Mouse (Mus musculus) heart, embryonic 15.5 days (tissue): ENCODE measurements around the gene Smarcc1. TPM values are rescaled to one million over a fixed set of nuclear protein-coding genes. Genes with fewer than 3 reads are reported as not detected.

ENCODE experiments used
- ATAC-seq: fragments of 200-750 bp; cut with Nextera tagmentation; replicated peaks from 2 replicates; pipeline ENCODE4 v1.8.0; 2017; ENCODE audit warnings: low read depth, moderate TSS enrichment; ENCODE audit not compliant: insufficient number of reproducible peaks, insufficient read depth, low FRiP score
- H3K27ac ChIP-seq: fragments of 300-500 bp; sonication (generic); 2 replicates; pipeline ENCODE4 v1.5.1; 2015; ENCODE audit warnings: mild to moderate bottlenecking, inconsistent platforms
- H3K27me3 ChIP-seq: fragments of 300-500 bp; sonication (generic); 2 replicates; pipeline ENCODE4 v1.6.1; 2015; ENCODE audit warnings: inconsistent platforms
- H3K36me3 ChIP-seq: fragments of 300-500 bp; sonication (generic); 2 replicates; pipeline ENCODE4 v1.6.1; 2015; ENCODE audit warnings: mild to moderate bottlenecking, inconsistent platforms
- H3K4me1 ChIP-seq: fragments of 300-500 bp; sonication (generic); replicated peaks from 2 replicates; pipeline ENCODE4 v1.6.1; 2015; ENCODE audit warnings: inconsistent platforms
- H3K4me2 ChIP-seq: fragments of 300-500 bp; sonication (generic); 2 replicates; pipeline ENCODE4 v1.6.1; 2015; ENCODE audit warnings: inconsistent platforms, mild to moderate bottlenecking, moderate library complexity
- H3K4me3 ChIP-seq: fragments of 300-500 bp; sonication (generic); 2 replicates; pipeline ENCODE4 v1.5.1; 2015; ENCODE audit warnings: mild to moderate bottlenecking, inconsistent platforms
- H3K9ac ChIP-seq: fragments of 300-500 bp; sonication (generic); 2 replicates; pipeline ENCODE4 v1.6.1; 2015; ENCODE audit warnings: mild to moderate bottlenecking, inconsistent platforms
- H3K9me3 ChIP-seq: fragments of 300-500 bp; sonication (generic); replicated peaks from 2 replicates; pipeline ENCODE4 v1.6.1; 2016; ENCODE audit warnings: inconsistent platforms
- WGBS: fragments of 180-500 bp; shearing (Covaris S2); methylation state at CpG from one replicate; pipeline ENCODE4 v1.1.7; 2015; ENCODE audit warnings: mixed read lengths; 5-methylcytosine and 5-hydroxymethylcytosine counted together
- polyA plus RNA-seq: library from polyadenylated mRNA; unstranded; fragments of >200 nt; fragmentation: Nextera tagmentation; extraction: Ambion mirVana; gene quantifications from 2 replicates; pipeline ENCODE4 v1.2.1, GENCODE M21; 2015

Smarcc1 gene
- polyA plus RNA-seq, 1 experiment from 2014 or later: 56.6 TPM

- Histone ChIP-seq H3K9me3 (no peaks in the 10 kb centered on the region), H3K4me2 (no peak overlapping the region), H3K27ac (no peak overlapping the region), H3K27me3 (no peaks in the 10 kb centered on the region), H3K4me3 (no peak overlapping the region), H3K9ac (no peak overlapping the region), H3K4me1 (no peaks in the 10 kb centered on the region), H3K36me3 (no peaks in the 10 kb centered on the region)
- no peak for ATAC-seq
- WGBS: 65% methylated on average over 6 of the region's 6 CpGs
Observed at GRCm38 (mm10) chr9:110258646-110259045, 141.1 kb downstream of the Smarcc1 start.

- H3K27ac ChIP-seq: no peak overlapping the region
- no peak overlapping the region for H3K4me2 ChIP-seq
- H3K36me3 ChIP-seq: no peaks in the 10 kb centered on the region
- no peaks in the 10 kb centered on the region for H3K27me3 ChIP-seq
- WGBS: 72% methylated on average over 3 of the region's 3 CpGs
- H3K4me1 ChIP-seq: no peaks in the 10 kb centered on the region
- H3K4me3 ChIP-seq: no peak overlapping the region
- H3K9me3 ChIP-seq: no peaks in the 10 kb centered on the region
- no peak for ATAC-seq
- no peak overlapping the region for H3K9ac ChIP-seq
Observed at GRCm38 (mm10) chr9:110259118-110259517, 141.6 kb downstream of the Smarcc1 start.

GRCm38 (mm10) chr9:110263181-110263580, 145.7 kb downstream of the Smarcc1 start:
- no peak for ATAC-seq
- no peak overlapping the region for H3K9ac ChIP-seq
- 88% methylated on average over 8 of the region's 8 CpGs for WGBS
- no peaks in the 10 kb centered on the region for H3K36me3 ChIP-seq
- H3K27ac ChIP-seq: no peak overlapping the region
- H3K4me3 ChIP-seq: no peak overlapping the region
- H3K27me3 ChIP-seq: no peaks in the 10 kb centered on the region
- no peaks in the 10 kb centered on the region for H3K4me1 ChIP-seq
- no peak overlapping the region for H3K4me2 ChIP-seq
- H3K9me3 ChIP-seq: no peaks in the 10 kb centered on the region

- Histone ChIP-seq H3K9ac (no peak overlapping the region), H3K9me3 (no peaks in the 10 kb centered on the region), H3K4me2 (no peak overlapping the region), H3K4me3 (no peak overlapping the region), H3K36me3 (no peaks in the 10 kb centered on the region), H3K4me1 (no peaks in the 10 kb centered on the region), H3K27ac (no peak overlapping the region), H3K27me3 (no peaks in the 10 kb centered on the region)
- ATAC-seq: no peak
- 82% methylated on average over 9 of the region's 9 CpGs for WGBS
Observed at GRCm38 (mm10) chr9:110264991-110265390, 147.5 kb downstream of the Smarcc1 start.

GRCm38 (mm10) chr9:110268416-110268815, 150.9 kb downstream of the Smarcc1 start:
- no peaks in the 10 kb centered on the region for H3K9me3 ChIP-seq
- no peak overlapping the region for H3K4me2 ChIP-seq
- no peak overlapping the region for H3K4me3 ChIP-seq
- WGBS: 93% methylated on average over 10 of the region's 10 CpGs
- no peak overlapping the region for H3K9ac ChIP-seq
- no peaks in the 10 kb centered on the region for H3K4me1 ChIP-seq
- H3K27ac ChIP-seq: no peak overlapping the region
- H3K36me3 ChIP-seq: no peaks in the 10 kb centered on the region
- ATAC-seq: no peak
- H3K27me3 ChIP-seq: no peaks in the 10 kb centered on the region

- H3K27me3 ChIP-seq: no peaks in the 10 kb centered on the region
- H3K27ac ChIP-seq: no peak overlapping the region
- no peak overlapping the region for H3K4me2 ChIP-seq
- ATAC-seq: no peak
- no peaks in the 10 kb centered on the region for H3K9me3 ChIP-seq
- WGBS: 85% methylated on average over 3 of the region's 3 CpGs
- H3K4me1 ChIP-seq: no peaks in the 10 kb centered on the region
- no peak overlapping the region for H3K4me3 ChIP-seq
- no peaks in the 10 kb centered on the region for H3K36me3 ChIP-seq
- no peak overlapping the region for H3K9ac ChIP-seq
Observed at GRCm38 (mm10) chr9:110272330-110272729, 154.8 kb downstream of the Smarcc1 start.

GRCm38 (mm10) chr9:110273507-110273906, 156.0 kb downstream of the Smarcc1 start:
- Histone ChIP-seq H3K27ac (no peak overlapping the region), H3K4me1 (no peaks in the 10 kb centered on the region), H3K9me3 (no peaks in the 10 kb centered on the region), H3K9ac (no peak overlapping the region), H3K4me2 (no peak overlapping the region), H3K4me3 (no peak overlapping the region), H3K27me3 (no peaks in the 10 kb centered on the region), H3K36me3 (no peaks in the 10 kb centered on the region)
- ATAC-seq: no peak
- WGBS: 59% methylated on average over 4 of the region's 4 CpGs

GRCm38 (mm10) chr9:110275882-110276281, 158.4 kb downstream of the Smarcc1 start:
- Histone ChIP-seq H3K9me3 (no peaks in the 10 kb centered on the region), H3K27me3 (no peaks in the 10 kb centered on the region), H3K4me1 (no peaks in the 10 kb centered on the region), H3K27ac (no peak overlapping the region), H3K4me3 (no peak overlapping the region), H3K9ac (no peak overlapping the region), H3K36me3 (no peaks in the 10 kb centered on the region), H3K4me2 (no peak overlapping the region)
- no peak for ATAC-seq
- WGBS: 69% methylated on average over 5 of the region's 5 CpGs

GRCm38 (mm10) chr9:110277431-110277881, 159.9 kb downstream of the Smarcc1 start:
- no peak overlapping the region for H3K4me3 ChIP-seq
- H3K4me1 ChIP-seq: no peaks in the 10 kb centered on the region
- WGBS: 48% methylated on average over 8 of the region's 8 CpGs
- no peak overlapping the region for H3K9ac ChIP-seq
- no peak for ATAC-seq
- no peaks in the 10 kb centered on the region for H3K9me3 ChIP-seq
- no peak overlapping the region for H3K27ac ChIP-seq
- no peaks in the 10 kb centered on the region for H3K27me3 ChIP-seq
- no peak overlapping the region for H3K4me2 ChIP-seq
- H3K36me3 ChIP-seq: no peaks in the 10 kb centered on the region

GRCm38 (mm10) chr9:110284075-110284697, 166.7 kb downstream of the Smarcc1 start:
- WGBS: 90% methylated on average over 10 of the region's 10 CpGs
- H3K9me3 ChIP-seq: no peaks in the 10 kb centered on the region

GRCm38 (mm10) chr9:110287321-110287924, 169.9 kb downstream of the Smarcc1 start:
- no peak overlapping the region for H3K9ac ChIP-seq
- H3K27me3 ChIP-seq: no peaks in the 10 kb centered on the region
- H3K4me2 ChIP-seq: no peak overlapping the region
- H3K4me1 ChIP-seq: no peaks in the 10 kb centered on the region
- H3K27ac ChIP-seq: no peak overlapping the region
- no peak overlapping the region for H3K4me3 ChIP-seq
- H3K36me3 ChIP-seq: no peaks in the 10 kb centered on the region
- ATAC-seq: no peak
- 70% methylated on average over 7 of the region's 7 CpGs for WGBS
- H3K9me3 ChIP-seq: no peaks in the 10 kb centered on the region

More at GRCm38 (mm10) chr9:110284075-110284697, 166.7 kb downstream of the Smarcc1 start:
- H3K36me3 ChIP-seq: no peaks in the 10 kb centered on the region
- no peak overlapping the region for H3K9ac ChIP-seq
- no peak overlapping the region for H3K4me3 ChIP-seq
- no peak overlapping the region for H3K27ac ChIP-seq
- no peaks in the 10 kb centered on the region for H3K4me1 ChIP-seq
- no peak overlapping the region for H3K4me2 ChIP-seq
- no peak for ATAC-seq
- no peaks in the 10 kb centered on the region for H3K27me3 ChIP-seq
